Mouse (Mus musculus): ENCODE results near the gene Ggps1. TPM values are rescaled to one million over a fixed set of nuclear protein-coding genes. Genes with fewer than 3 reads are reported as not detected.

Ggps1 gene
- total RNA-seq, 2 experiments from 2014 or later, result 15.1 to 19.4 TPM

GRCm38 (mm10) chr13:14064341-14065027, 1.2 kb upstream of the Ggps1 start:
- DNase-seq, result peak; percentile 44
- Histone ChIP-seq H3K27ac (peak overlapping the region; percentile 95), H3K4me3 (peak overlapping the region; percentile 98)
- TF ChIP-seq CTCF (IDR thresholded peaks at IDR 0.05), result no peak
- intact Hi-C loops (cut with DNase I), result loop anchor here (5.0 to 10.0 kb wide), 3 partner anchors 70 to 113 kb away; no protein-coding TSS in a partner anchor

- DNase-seq, result no peak
- Histone ChIP-seq H3K4me3 (peak overlapping the region; percentile 98), H3K27ac (peak overlapping the region; percentile 95)
- intact Hi-C loops (cut with DNase I), result loop anchor here (1.0 to 10.0 kb wide), 3 partner anchors 25 to 107 kb away; partner anchors contain the start of gene Tbce
- TF ChIP-seq CTCF (IDR thresholded peaks at IDR 0.05), result no peak
Observed at GRCm38 (mm10) chr13:14063942-14064271, 619 bp upstream of the Ggps1 start.

GRCm38 (mm10) chr13:14062209-14063012, 877 bp downstream of the Ggps1 start:
- H3K27ac ChIP-seq, result peak overlapping the region; percentile 94
- no peak for TF ChIP-seq CTCF (IDR thresholded peaks at IDR 0.05)
- DNase-seq, result no peak
- H3K4me3 ChIP-seq, result peak overlapping the region; percentile 95
- intact Hi-C loops (cut with DNase I), result loop anchor here (1.0 to 10.0 kb wide), 3 partner anchors 23 to 105 kb away; partner anchors contain the start of gene Tbce

GRCm38 (mm10) chr13:14059582-14059981, 3.7 kb downstream of the Ggps1 start:
- no peak for DNase-seq
- H3K27ac ChIP-seq, result no peak overlapping the region
- TF ChIP-seq CTCF (IDR thresholded peaks at IDR 0.05), result no peak
- intact Hi-C loops (cut with DNase I), result no loop called here
- no peak overlapping the region for H3K4me3 ChIP-seq

GRCm38 (mm10) chr13:14056801-14057200, 6.5 kb downstream of the Ggps1 start:
- no peak for TF ChIP-seq CTCF (IDR thresholded peaks at IDR 0.05)
- DNase-seq, result no peak
- Histone ChIP-seq H3K4me3 (no peak overlapping the region), H3K27ac (no peak overlapping the region)
- intact Hi-C loops (cut with DNase I), result no loop called here

GRCm38 (mm10) chr13:14049878-14050277, 13.4 kb downstream of the Ggps1 start:
- no peak for TF ChIP-seq CTCF (IDR thresholded peaks at IDR 0.05)
- Histone ChIP-seq H3K27ac (no peak overlapping the region), H3K4me3 (no peak overlapping the region)
- intact Hi-C loops (cut with DNase I), result no loop called here
- DNase-seq, result no peak

- no peak overlapping the region for H3K27ac ChIP-seq
- intact Hi-C loops (cut with DNase I), result no loop called here
- no peak overlapping the region for H3K4me3 ChIP-seq
- no peak for TF ChIP-seq CTCF (IDR thresholded peaks at IDR 0.05)
- DNase-seq, result no peak
Observed at GRCm38 (mm10) chr13:14044521-14044920, 18.8 kb downstream of the Ggps1 start.

GRCm38 (mm10) chr13:14043851-14044250, 19.4 kb downstream of the Ggps1 start:
- no peak for TF ChIP-seq CTCF (IDR thresholded peaks at IDR 0.05)
- intact Hi-C loops (cut with DNase I), result no loop called here
- DNase-seq, result no peak
- Histone ChIP-seq H3K4me3 (no peak overlapping the region), H3K27ac (no peak overlapping the region)

GRCm38 (mm10) chr13:14040186-14040585, 23.1 kb downstream of the Ggps1 start:
- Histone ChIP-seq H3K27ac (peak overlapping the region; percentile 99), H3K4me3 (peak overlapping the region; percentile 88)
- no peak for TF ChIP-seq CTCF (IDR thresholded peaks at IDR 0.05)
- intact Hi-C loops (cut with DNase I), result no loop called here
- DNase-seq, result no peak

- H3K4me3 ChIP-seq, result peak within 1 kb of the TSS; percentile 88
- DNase-seq, result peak; percentile 92
- intact Hi-C loops (cut with DNase I), result loop anchor here (1.0 to 10.0 kb wide), 4 partner anchors 24 to 155 kb away; partner anchors contain the start of genes Arid4b and Ggps1
- TF ChIP-seq CTCF (IDR thresholded peaks at IDR 0.05), result peak; percentile 32; the same call in 1 of the 2 replicates
- peak within 1 kb of the TSS; percentile 99 for H3K27ac ChIP-seq
Observed at GRCm38 (mm10) chr13:14039292-14039965, 23.9 kb downstream of the Ggps1 start, which contains the start of gene Tbce. Tbce (minus strand) TSS chr13:14039638.

- peak; percentile 21 for DNase-seq
- peak overlapping the region; percentile 88 for H3K4me3 ChIP-seq
- intact Hi-C loops (cut with DNase I), result loop anchor here (1.0 to 10.0 kb wide), 4 partner anchors 24 to 154 kb away; partner anchors contain the start of genes Arid4b and Ggps1
- peak overlapping the region; percentile 99 for H3K27ac ChIP-seq
- no peak for TF ChIP-seq CTCF (IDR thresholded peaks at IDR 0.05)
Observed at GRCm38 (mm10) chr13:14038911-14039291, 24.4 kb downstream of the Ggps1 start.

GRCm38 (mm10) chr13:14035875-14036630, 27.2 kb downstream of the Ggps1 start:
- no peak for TF ChIP-seq CTCF (IDR thresholded peaks at IDR 0.05)
- intact Hi-C loops (cut with DNase I), result loop anchor here (5.0 to 10.0 kb wide), 3 partner anchors 79 to 151 kb away; no protein-coding TSS in a partner anchor
- peak overlapping the region; percentile 57 for H3K27ac ChIP-seq
- no peak overlapping the region for H3K4me3 ChIP-seq
- peak; percentile 30 for DNase-seq
